Mouse (Mus musculus): Measurements from ENCODE around the gene Cldn19. TPM values are rescaled to one million over a fixed set of nuclear protein-coding genes. Genes with fewer than 3 reads are reported as not detected.

The Cldn19 gene
- polyA plus RNA-seq, 1 experiment from 2014 or later = not detected

DNA sequence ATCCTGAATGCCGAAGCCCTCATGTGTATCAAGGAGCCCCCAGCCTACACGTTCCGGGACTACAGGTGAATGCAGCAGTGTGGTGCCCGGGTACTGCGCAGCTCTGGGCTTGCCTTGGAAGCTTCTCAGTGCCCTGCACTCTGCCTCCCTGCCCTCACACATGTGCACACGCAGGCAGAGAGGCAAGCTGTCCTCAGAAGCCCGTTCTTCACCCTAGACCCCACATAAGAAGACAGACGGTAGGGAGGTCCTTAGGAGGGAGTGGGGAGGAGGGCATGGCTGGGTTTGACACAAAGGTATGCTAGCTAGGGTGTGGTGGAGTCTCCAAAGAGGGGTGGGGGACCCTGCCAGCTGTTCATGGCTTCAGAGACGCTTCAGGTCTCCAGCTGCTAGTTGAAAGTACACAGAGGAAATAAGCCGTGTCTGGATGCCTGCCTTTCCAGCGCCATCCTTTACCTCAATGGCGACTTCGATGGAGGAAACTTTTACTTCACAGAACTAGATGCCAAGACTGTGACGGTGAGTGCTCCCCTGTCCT lies 8.5 kb upstream of the Cldn19 start:
- no peak overlapping the region for H3K4me2 ChIP-seq (ENCODE audit: low read depth, low read length)
- WGBS (ENCODE audit: insufficient replicate concordance) = 81% methylated on average over 14 of the region's 14 CpGs
- no peaks in the 10 kb centered on the region for H3K4me1 ChIP-seq (ENCODE audit: insufficient read depth)
- no peak overlapping the region for H3K4me3 ChIP-seq (ENCODE audit: low read depth, low read length)
- no peaks in the 10 kb centered on the region for H3K27me3 ChIP-seq (ENCODE audit: insufficient read depth, low read length)
- no peak overlapping the region for H3K9ac ChIP-seq (replicated peaks)
- TF ChIP-seq EP300 (IDR thresholded peaks at IDR 0.05; ENCODE audit: low read depth) (no peak), CTCF (IDR thresholded peaks at IDR 0.05; ENCODE audit: low read depth) (no peak)
- DNase-seq (no peak), ATAC-seq (no peak)
- H3K36me3 ChIP-seq (replicated peaks; ENCODE audit: insufficient read depth, low read length) = peaks cover 7% of the 10 kb centered on the region
- H3K9me3 ChIP-seq (ENCODE audit: low read length) = no peaks in the 10 kb centered on the region
- H3K27ac ChIP-seq (ENCODE audit: low read depth) = no peak overlapping the region

DNA sequence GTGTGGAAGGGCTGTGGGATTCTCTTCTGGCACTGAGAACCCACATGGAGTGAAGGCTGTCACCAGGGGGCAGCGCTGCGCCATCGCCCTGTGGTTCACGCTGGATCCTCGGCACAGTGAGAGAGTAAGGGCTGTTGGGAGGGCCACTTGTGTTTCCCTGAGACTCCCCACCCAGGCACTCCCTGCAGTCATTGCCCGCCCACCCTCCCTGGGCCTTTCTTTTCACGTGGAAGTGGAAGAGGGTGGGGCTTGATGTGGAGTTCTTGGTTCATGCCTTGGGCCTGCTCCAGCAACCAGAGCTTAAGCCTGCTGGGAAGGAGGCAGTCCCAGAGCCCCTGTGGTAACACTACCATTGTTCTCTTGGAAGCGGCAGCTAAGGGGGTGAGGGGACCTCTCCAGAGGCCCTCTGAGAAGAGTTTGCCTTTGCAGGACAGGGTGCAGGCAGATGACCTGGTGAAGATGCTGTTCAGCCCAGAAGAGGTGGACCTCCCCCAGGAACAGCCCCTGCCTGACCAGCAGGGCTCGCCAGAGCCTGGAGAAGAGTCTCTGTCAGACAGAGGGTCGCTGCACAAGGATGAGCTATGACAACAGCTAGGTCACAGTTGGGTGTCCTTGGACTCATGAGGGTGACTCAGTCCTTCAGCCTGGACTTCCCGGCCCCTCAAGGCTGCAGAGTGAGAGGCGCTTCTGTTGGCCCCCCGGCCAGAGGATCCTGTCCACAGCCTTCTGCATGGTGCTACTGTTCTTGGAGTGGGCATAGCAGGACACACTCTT lies 7.6 kb upstream of the Cldn19 start:
- peak; percentile 73 for DNase-seq
- no peaks in the 10 kb centered on the region for H3K4me1 ChIP-seq (ENCODE audit: insufficient read depth)
- H3K9ac ChIP-seq (replicated peaks) = no peak overlapping the region
- H3K4me2 ChIP-seq (ENCODE audit: low read depth, low read length) = no peak overlapping the region
- H3K4me3 ChIP-seq (ENCODE audit: low read depth, low read length) = no peak overlapping the region
- H3K9me3 ChIP-seq (ENCODE audit: low read length) = no peaks in the 10 kb centered on the region
- H3K27me3 ChIP-seq (ENCODE audit: insufficient read depth, low read length) = no peaks in the 10 kb centered on the region
- H3K36me3 ChIP-seq (replicated peaks; ENCODE audit: insufficient read depth, low read length) = peaks cover 7% of the 10 kb centered on the region
- H3K27ac ChIP-seq (ENCODE audit: low read depth) = no peak overlapping the region
- peak; percentile 68 for ATAC-seq
- 37% methylated on average over 13 of the region's 13 CpGs for WGBS (ENCODE audit: insufficient replicate concordance)
- TF ChIP-seq CTCF (IDR thresholded peaks at IDR 0.05; ENCODE audit: low read depth) = peak; percentile 87
- TF ChIP-seq EP300 (IDR thresholded peaks at IDR 0.05; ENCODE audit: low read depth) = no peak

DNA sequence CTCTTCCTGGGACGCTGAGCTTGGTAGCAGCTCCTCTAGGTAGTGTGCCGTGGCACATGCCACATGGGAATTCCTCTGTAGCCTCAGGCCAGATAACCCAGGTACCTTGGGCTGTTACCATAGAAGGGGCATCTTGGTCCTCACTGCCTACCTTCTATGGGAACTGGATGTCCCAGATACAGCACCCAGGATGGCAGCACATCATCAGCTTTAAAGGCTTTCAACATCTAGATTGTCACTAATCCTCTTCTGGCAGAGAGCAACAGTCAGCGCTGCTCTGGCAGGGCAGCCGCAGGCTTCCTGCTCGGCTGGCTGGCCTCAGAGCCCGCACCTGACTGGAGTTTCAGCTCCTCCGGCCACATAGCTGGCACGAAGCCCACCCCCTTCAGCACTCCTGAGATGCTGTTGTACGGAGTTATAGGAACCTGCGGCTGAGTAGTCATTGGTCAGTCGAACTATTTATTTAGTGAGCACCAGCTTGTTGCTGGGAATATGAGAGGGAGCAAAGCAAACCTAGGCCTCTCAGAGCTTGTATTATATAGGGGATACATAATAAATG lies 6.7 kb upstream of the Cldn19 start:
- peaks cover 7% of the 10 kb centered on the region for H3K36me3 ChIP-seq (replicated peaks; ENCODE audit: insufficient read depth, low read length)
- H3K9ac ChIP-seq (replicated peaks) = no peak overlapping the region
- TF ChIP-seq CTCF (IDR thresholded peaks at IDR 0.05; ENCODE audit: low read depth) (no peak), EP300 (IDR thresholded peaks at IDR 0.05; ENCODE audit: low read depth) (no peak)
- no peaks in the 10 kb centered on the region for H3K9me3 ChIP-seq (ENCODE audit: low read length)
- H3K4me2 ChIP-seq (ENCODE audit: low read depth, low read length) = no peak overlapping the region
- DNase-seq (no peak), ATAC-seq (no peak)
- no peak overlapping the region for H3K27ac ChIP-seq (ENCODE audit: low read depth)
- WGBS (ENCODE audit: insufficient replicate concordance) = 84% methylated on average over 11 of the region's 11 CpGs
- no peaks in the 10 kb centered on the region for H3K4me1 ChIP-seq (ENCODE audit: insufficient read depth)
- H3K27me3 ChIP-seq (ENCODE audit: insufficient read depth, low read length) = no peaks in the 10 kb centered on the region
- no peak overlapping the region for H3K4me3 ChIP-seq (ENCODE audit: low read depth, low read length)

DNA sequence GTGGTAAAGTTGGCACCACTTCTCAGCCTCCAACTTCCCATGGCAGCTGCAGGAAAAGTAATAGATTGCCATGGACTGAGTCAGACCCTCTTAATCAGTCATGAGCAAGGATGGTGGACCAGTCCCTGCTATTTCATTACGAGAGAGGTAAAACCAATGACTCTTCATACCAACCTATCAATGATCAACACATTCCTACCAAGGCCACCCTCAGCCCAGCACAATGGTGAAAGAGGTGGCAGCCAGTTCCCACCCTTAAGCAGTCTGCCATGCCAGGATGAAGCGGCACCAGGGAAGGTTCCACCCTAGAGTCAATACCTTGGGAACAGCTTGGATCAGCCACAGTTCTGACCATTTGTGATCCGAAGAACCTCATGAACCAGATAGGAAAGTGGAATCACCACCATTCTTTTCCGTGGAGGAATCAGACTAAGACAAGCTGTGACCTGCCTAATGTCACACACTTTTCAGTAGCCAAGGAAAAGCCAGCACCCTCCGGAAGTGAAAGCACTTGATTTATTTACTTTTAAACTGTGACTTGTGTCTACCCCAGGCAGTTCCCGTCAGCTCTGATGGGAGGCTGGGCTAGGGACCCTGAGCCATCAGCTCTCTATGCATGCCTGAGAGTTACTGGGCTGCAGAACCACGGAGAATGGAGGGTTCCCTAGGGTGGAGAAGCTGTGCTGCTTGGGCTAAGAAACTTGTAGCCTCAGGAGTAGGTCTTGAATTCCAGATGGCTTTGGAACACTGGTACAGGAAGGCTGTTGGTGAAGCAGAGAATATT lies 3.0 kb upstream of the Cldn19 start:
- H3K9ac ChIP-seq (replicated peaks) = no peak overlapping the region
- 54% methylated on average over 7 of the region's 7 CpGs for WGBS (ENCODE audit: insufficient replicate concordance)
- H3K36me3 ChIP-seq (replicated peaks; ENCODE audit: insufficient read depth, low read length) = no peaks in the 10 kb centered on the region
- no peaks in the 10 kb centered on the region for H3K27me3 ChIP-seq (ENCODE audit: insufficient read depth, low read length)
- TF ChIP-seq CTCF (IDR thresholded peaks at IDR 0.05; ENCODE audit: low read depth) (no peak), EP300 (IDR thresholded peaks at IDR 0.05; ENCODE audit: low read depth) (no peak)
- no peak overlapping the region for H3K4me2 ChIP-seq (ENCODE audit: low read depth, low read length)
- DNase-seq = no peak
- no peaks in the 10 kb centered on the region for H3K9me3 ChIP-seq (ENCODE audit: low read length)
- H3K27ac ChIP-seq (ENCODE audit: low read depth) = no peak overlapping the region
- H3K4me3 ChIP-seq (ENCODE audit: low read depth, low read length) = no peak overlapping the region
- H3K4me1 ChIP-seq (ENCODE audit: insufficient read depth) = no peaks in the 10 kb centered on the region
- ATAC-seq = no peak

DNA sequence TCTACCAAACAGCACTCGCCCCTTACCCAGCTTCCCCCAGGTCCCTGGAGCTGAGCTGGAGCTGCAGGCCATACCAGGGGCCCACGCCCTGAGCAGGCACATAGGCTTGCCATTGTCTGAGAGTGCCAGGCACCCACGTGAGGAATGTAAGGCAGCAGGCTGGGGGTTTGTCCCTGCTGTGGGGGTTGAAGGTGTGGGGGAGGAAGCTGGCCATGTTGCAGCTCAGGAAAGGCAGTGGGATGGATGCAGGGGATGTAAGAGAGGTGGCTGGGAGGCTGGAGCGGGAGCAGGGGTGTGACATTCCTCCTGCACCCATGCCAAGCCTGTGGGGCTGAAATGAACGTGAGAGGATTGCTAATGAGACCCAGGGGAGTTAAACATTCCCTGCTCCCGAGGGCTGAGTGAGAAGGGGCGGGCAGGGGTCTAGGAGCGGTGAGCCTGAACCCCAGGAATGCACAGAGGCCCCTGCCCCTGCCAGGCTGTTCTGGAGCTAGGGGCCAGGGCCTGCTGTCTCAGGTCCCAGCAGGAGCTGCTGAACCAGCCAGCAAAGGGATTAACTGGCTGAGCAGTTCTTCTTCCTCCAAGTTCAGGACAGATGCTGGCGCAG lies 1.1 kb upstream of the Cldn19 start:
- Histone ChIP-seq H3K9ac (replicated peaks) (no peak overlapping the region), H3K27me3 (ENCODE audit: insufficient read depth, low read length) (no peaks in the 10 kb centered on the region), H3K4me1 (ENCODE audit: insufficient read depth) (no peaks in the 10 kb centered on the region), H3K4me2 (ENCODE audit: low read depth, low read length) (no peak overlapping the region), H3K27ac (ENCODE audit: low read depth) (no peak overlapping the region), H3K9me3 (ENCODE audit: low read length) (no peaks in the 10 kb centered on the region), H3K4me3 (ENCODE audit: low read depth, low read length) (no peak overlapping the region), H3K36me3 (replicated peaks; ENCODE audit: insufficient read depth, low read length) (no peaks in the 10 kb centered on the region)
- no peak for ATAC-seq
- TF ChIP-seq EP300 (IDR thresholded peaks at IDR 0.05; ENCODE audit: low read depth) (no peak), CTCF (IDR thresholded peaks at IDR 0.05; ENCODE audit: low read depth) (no peak)
- WGBS (ENCODE audit: insufficient replicate concordance) = 65% methylated on average over 8 of the region's 9 CpGs
- no peak for DNase-seq

DNA sequence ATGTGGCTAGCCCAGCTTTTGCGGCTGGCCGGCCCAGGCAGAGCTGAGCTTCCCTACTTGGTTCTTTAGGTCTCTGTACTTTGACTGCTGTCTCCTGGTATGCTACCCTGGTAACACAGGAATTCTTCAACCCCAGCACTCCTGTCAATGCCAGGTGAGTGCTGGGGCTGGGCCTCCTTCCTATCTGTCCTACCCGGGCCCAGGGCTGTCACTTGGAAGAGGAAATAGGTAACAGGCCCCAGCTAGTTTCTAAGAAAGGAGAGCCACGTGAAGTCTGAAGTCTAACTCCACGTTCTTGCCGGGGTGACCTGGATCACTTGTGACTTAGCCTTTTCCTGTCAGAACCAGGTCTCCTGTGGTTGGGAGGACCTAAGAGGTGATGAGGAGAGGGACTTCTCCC lies 1.9 kb downstream of the Cldn19 start:
- no peaks in the 10 kb centered on the region for H3K4me1 ChIP-seq (ENCODE audit: insufficient read depth)
- no peak overlapping the region for H3K9ac ChIP-seq (replicated peaks)
- ATAC-seq (no peak), DNase-seq (no peak)
- no peak for TF ChIP-seq EP300 (IDR thresholded peaks at IDR 0.05; ENCODE audit: low read depth)
- no peak for TF ChIP-seq CTCF (IDR thresholded peaks at IDR 0.05; ENCODE audit: low read depth)
- no peaks in the 10 kb centered on the region for H3K9me3 ChIP-seq (ENCODE audit: low read length)
- H3K4me3 ChIP-seq (ENCODE audit: low read depth, low read length) = no peak overlapping the region
- WGBS (ENCODE audit: insufficient replicate concordance) = 70% methylated on average over 6 of the region's 6 CpGs
- H3K27me3 ChIP-seq (ENCODE audit: insufficient read depth, low read length) = no peaks in the 10 kb centered on the region
- H3K36me3 ChIP-seq (replicated peaks; ENCODE audit: insufficient read depth, low read length) = no peaks in the 10 kb centered on the region
- no peak overlapping the region for H3K4me2 ChIP-seq (ENCODE audit: low read depth, low read length)
- no peak overlapping the region for H3K27ac ChIP-seq (ENCODE audit: low read depth)
